Mouse (Mus musculus): ENCODE results near the gene Fat1. TPM values are rescaled to one million over a fixed set of nuclear protein-coding genes. Genes with fewer than 3 reads are reported as not detected.

The Fat1 gene
- polyA plus RNA-seq, 1 experiment, result 54.0 TPM

DNA sequence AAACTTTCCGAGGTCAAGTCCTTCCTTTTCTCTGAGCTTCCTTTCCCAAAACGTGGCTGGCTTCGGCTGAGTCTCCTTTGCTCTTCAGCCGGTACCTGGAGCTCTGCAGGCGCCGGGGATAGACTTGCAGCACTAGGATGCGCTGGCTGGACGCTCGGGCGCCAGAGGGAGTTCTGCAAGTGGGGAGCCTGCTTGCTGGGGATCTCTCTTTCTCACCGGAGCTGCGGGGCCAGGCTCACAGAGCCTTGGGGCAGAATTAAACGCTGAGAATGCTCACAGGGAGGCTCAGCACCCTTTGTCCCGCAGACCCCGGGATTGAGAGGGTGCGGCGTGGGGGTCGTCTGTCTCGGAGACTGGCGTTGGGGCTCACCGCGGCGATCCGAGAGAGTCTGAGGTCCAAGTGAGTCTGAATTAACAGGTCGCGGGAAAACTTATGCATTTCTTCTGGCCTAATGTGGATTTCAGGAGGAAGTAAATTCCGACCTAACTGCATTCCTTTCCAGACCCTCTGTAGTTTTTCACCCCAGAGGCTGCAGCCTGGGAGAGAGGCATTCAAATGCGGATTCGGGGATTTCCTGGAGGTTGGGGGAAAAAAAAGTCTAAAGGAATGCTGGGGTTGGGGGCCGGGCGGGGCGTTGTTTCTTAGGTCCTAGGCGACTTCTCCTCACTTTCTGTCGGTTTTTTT, 2.0 kb downstream of the Fat1 start:
- 1% methylated on average over 34 of the region's 34 CpGs for WGBS
- Histone ChIP-seq H3K27me3 (ENCODE audit: control insufficient read depth, insufficient read depth, low read length) (no peaks in the 10 kb centered on the region), H3K27ac (ENCODE audit: insufficient read depth, low read depth, low read length) (peak overlapping the region; percentile 73), H3K4me3 (ENCODE audit: low read depth, low read length) (peak overlapping the region; percentile 83), H3K4me1 (ENCODE audit: control insufficient read depth, insufficient read depth, insufficient read length, low read length) (peaks cover 10% of the 10 kb centered on the region), H3K36me3 (ENCODE audit: control insufficient read depth, insufficient read depth, low read length) (peaks cover 2% of the 10 kb centered on the region; the same call in 1 of the 2 replicates)
- no peak for TF ChIP-seq POLR2A (IDR thresholded peaks at IDR 0.05; ENCODE audit: low read depth, low read length)
- TF ChIP-seq CTCF (IDR thresholded peaks at IDR 0.05; ENCODE audit: extremely low read depth, insufficient read length, insufficient replicate concordance, low read depth, low read length), result peak; percentile 32; the same call in 1 of the 2 replicates

DNA sequence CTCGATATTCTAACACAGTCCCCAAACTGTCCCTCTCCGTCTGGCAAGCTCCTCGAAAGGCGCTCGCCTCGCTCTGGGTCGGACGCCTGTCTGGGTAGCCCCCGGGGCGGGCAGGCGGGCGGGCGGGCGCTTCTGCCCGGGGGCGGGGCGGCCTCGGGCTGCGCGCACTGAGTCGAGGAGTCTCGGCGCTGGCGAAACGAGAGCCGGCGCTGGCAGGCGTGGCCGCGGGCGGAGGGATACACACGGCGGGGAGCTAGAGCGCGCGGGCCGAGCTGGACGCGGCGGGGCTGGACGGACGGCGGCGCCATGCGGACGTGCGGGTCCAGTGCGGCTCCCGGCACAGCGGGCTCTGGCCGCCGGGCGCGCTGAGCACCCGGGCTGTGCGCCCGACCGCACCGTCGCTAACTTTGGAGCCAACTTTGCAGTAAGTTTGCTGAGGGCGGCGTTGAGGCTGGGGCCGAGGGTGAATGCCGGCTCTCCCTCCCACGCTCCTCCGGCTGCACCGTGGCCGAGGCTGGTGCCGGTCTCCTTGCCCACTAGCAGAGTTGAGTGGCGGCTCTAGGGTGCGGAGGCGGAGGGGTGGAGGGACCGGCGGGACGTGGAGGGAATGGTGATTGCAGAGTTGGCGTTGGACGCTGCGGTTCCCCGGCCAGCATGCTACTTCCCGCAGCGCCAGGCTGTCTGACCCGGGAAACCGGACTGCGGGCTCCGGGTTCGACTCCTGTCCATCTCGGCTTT, 2.8 kb downstream of the Fat1 start:
- Histone ChIP-seq H3K4me3 (ENCODE audit: low read depth, low read length) (peak overlapping the region; percentile 83), H3K4me1 (ENCODE audit: control insufficient read depth, insufficient read depth, insufficient read length, low read length) (peaks cover 10% of the 10 kb centered on the region), H3K27ac (ENCODE audit: insufficient read depth, low read depth, low read length) (peak overlapping the region; percentile 53), H3K27me3 (ENCODE audit: control insufficient read depth, insufficient read depth, low read length) (no peaks in the 10 kb centered on the region), H3K36me3 (ENCODE audit: control insufficient read depth, insufficient read depth, low read length) (peaks cover 2% of the 10 kb centered on the region; the same call in 1 of the 2 replicates)
- TF ChIP-seq POLR2A (IDR thresholded peaks at IDR 0.05; ENCODE audit: low read depth, low read length) (no peak), CTCF (IDR thresholded peaks at IDR 0.05; ENCODE audit: extremely low read depth, insufficient read length, insufficient replicate concordance, low read depth, low read length) (peak; percentile 10; the same call in 1 of the 2 replicates)
- WGBS, result under 1% methylated on average over 85 of the region's 87 CpGs

DNA sequence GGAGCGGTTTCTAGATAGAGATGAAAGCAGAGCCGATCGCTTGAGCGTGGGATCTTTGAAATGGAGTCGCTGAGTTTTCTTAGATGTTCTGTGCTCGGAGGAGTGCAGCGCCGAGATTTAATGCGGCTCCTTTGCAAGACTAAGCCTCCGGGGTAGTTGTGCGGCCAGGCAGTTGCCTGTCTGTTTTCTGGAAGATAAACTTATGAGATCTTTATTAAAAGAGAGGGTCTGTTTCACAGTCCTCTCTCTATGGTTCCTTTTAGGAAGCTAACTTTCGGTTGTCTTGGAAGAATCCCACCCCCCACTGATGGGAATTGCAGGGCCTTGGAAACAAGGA, 3.4 kb downstream of the Fat1 start:
- peak overlapping the region; percentile 83 for H3K4me3 ChIP-seq (ENCODE audit: low read depth, low read length)
- TF ChIP-seq CTCF (IDR thresholded peaks at IDR 0.05; ENCODE audit: extremely low read depth, insufficient read length, insufficient replicate concordance, low read depth, low read length), result no peak
- no peak for TF ChIP-seq POLR2A (IDR thresholded peaks at IDR 0.05; ENCODE audit: low read depth, low read length)
- peaks cover 10% of the 10 kb centered on the region for H3K4me1 ChIP-seq (ENCODE audit: control insufficient read depth, insufficient read depth, insufficient read length, low read length)
- no peaks in the 10 kb centered on the region for H3K27me3 ChIP-seq (ENCODE audit: control insufficient read depth, insufficient read depth, low read length)
- H3K27ac ChIP-seq (ENCODE audit: insufficient read depth, low read depth, low read length), result peak overlapping the region; percentile 53; the same call in 1 of the 2 replicates
- WGBS, result 2% methylated on average over 12 of the region's 12 CpGs
- H3K36me3 ChIP-seq (ENCODE audit: control insufficient read depth, insufficient read depth, low read length), result peaks cover 2% of the 10 kb centered on the region; the same call in 1 of the 2 replicates

DNA sequence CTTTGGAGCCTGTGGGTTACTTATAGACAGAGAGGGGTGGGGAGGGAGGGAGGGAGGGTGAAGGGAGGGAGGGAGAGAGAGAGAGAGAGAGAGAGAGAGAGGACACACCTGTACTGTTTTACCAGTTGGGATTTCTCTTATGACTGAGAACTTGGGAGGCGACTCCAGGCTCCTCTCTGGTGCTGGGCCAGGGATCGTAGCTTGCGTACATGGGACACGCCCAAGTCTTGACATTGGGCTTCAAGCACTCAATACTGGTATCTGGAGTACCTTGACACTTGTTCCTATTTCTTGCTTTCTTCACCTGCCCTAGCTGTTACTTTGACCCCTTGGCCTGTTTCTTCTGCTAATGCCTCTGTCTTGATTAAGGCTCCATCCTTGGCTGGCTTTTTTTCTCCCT, 10.3 kb downstream of the Fat1 start:
- no peak overlapping the region for H3K4me3 ChIP-seq (ENCODE audit: low read depth, low read length)
- no peaks in the 10 kb centered on the region for H3K27me3 ChIP-seq (ENCODE audit: control insufficient read depth, insufficient read depth, low read length)
- H3K4me1 ChIP-seq (ENCODE audit: control insufficient read depth, insufficient read depth, insufficient read length, low read length), result peaks cover 21% of the 10 kb centered on the region
- no peak for TF ChIP-seq POLR2A (IDR thresholded peaks at IDR 0.05; ENCODE audit: low read depth, low read length)
- TF ChIP-seq CTCF (IDR thresholded peaks at IDR 0.05; ENCODE audit: extremely low read depth, insufficient read length, insufficient replicate concordance, low read depth, low read length), result no peak
- peak overlapping the region; percentile 15; the same call in 1 of the 2 replicates for H3K27ac ChIP-seq (ENCODE audit: insufficient read depth, low read depth, low read length)
- WGBS, result 41% methylated on average over 4 of the region's 4 CpGs
- peaks cover 16% of the 10 kb centered on the region for H3K36me3 ChIP-seq (ENCODE audit: control insufficient read depth, insufficient read depth, low read length)

DNA sequence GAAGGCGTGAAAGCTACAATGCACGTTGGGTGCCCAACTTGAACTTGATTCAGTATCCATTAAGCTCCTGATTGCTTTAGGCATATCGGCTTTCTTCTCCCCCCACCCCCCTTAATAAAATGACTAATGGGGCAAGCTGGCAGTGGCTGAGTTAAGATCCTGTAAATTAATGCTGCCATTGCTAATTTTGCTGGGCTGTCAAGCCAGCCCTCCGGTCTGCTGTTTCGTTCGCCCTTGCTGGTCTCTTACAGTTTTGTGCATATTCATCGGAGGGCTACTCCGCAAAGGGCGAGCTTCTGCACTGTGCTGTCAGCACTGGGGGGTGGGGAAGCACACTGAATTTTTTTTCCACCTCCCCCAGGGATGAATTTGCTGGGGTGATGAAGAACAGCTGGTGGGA, 13.3 kb downstream of the Fat1 start:
- H3K4me3 ChIP-seq (ENCODE audit: low read depth, low read length), result no peak overlapping the region
- no peak overlapping the region for H3K27ac ChIP-seq (ENCODE audit: insufficient read depth, low read depth, low read length)
- peaks cover 44% of the 10 kb centered on the region for H3K36me3 ChIP-seq (ENCODE audit: control insufficient read depth, insufficient read depth, low read length)
- H3K4me1 ChIP-seq (ENCODE audit: control insufficient read depth, insufficient read depth, insufficient read length, low read length), result peaks cover 12% of the 10 kb centered on the region; the same call in 1 of the 2 replicates
- TF ChIP-seq CTCF (IDR thresholded peaks at IDR 0.05; ENCODE audit: extremely low read depth, insufficient read length, insufficient replicate concordance, low read depth, low read length) (no peak), POLR2A (IDR thresholded peaks at IDR 0.05; ENCODE audit: low read depth, low read length) (no peak)
- no peaks in the 10 kb centered on the region for H3K27me3 ChIP-seq (ENCODE audit: control insufficient read depth, insufficient read depth, low read length)
- WGBS, result 88% methylated on average over 9 of the region's 9 CpGs

DNA sequence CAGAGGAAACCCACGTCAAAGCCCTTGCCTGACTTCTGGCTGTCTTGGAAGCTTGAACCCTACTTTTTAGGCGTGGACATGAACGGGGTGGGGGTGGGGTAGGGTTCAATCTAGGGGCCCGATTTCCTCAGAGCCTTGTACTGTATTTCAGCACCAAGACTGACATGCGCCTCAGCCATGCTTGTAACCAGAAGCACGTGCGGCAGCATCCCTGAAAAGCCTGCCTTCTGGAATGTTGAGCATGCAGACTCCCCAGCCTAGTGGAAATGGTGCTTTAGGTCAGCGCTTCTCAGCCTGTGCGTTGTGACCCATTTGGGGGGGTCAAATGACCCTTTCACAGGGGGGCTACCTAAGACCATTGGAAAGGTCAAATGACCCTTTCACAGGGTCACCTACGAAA, 25.2 kb downstream of the Fat1 start:
- Histone ChIP-seq H3K36me3 (ENCODE audit: control insufficient read depth, insufficient read depth, low read length) (peaks cover 26% of the 10 kb centered on the region), H3K27me3 (ENCODE audit: control insufficient read depth, insufficient read depth, low read length) (no peaks in the 10 kb centered on the region), H3K4me3 (ENCODE audit: low read depth, low read length) (no peak overlapping the region), H3K4me1 (ENCODE audit: control insufficient read depth, insufficient read depth, insufficient read length, low read length) (peaks cover 29% of the 10 kb centered on the region), H3K27ac (ENCODE audit: insufficient read depth, low read depth, low read length) (no peak overlapping the region)
- TF ChIP-seq CTCF (IDR thresholded peaks at IDR 0.05; ENCODE audit: extremely low read depth, insufficient read length, insufficient replicate concordance, low read depth, low read length) (no peak), POLR2A (IDR thresholded peaks at IDR 0.05; ENCODE audit: low read depth, low read length) (no peak)
- 58% methylated on average over 10 of the region's 10 CpGs for WGBS

DNA sequence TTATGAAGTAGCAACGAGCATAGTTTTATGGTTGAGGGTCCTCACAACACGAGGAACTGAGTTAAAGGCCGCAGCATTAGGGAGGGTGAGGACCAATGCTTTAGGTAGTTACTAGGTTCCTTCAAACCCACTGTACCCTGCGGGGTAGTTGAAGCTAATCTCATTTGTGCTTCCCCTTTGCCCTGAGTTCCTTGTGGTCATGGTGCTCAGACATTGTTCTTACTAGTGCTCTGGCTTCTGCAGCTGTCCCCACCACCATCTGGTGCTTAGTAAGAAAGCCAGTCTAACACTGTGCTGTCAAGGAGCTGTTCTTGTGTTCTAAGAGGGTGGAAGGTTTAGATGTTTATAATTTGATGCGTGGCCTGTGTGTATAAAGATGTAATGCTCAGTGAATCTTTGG, 25.7 kb downstream of the Fat1 start:
- H3K27ac ChIP-seq (ENCODE audit: insufficient read depth, low read depth, low read length), result no peak overlapping the region

More for the DNA sequence above, 25.7 kb downstream of the Fat1 start:
- Histone ChIP-seq H3K36me3 (ENCODE audit: control insufficient read depth, insufficient read depth, low read length) (peaks cover 28% of the 10 kb centered on the region), H3K4me1 (ENCODE audit: control insufficient read depth, insufficient read depth, insufficient read length, low read length) (peaks cover 29% of the 10 kb centered on the region), H3K27me3 (ENCODE audit: control insufficient read depth, insufficient read depth, low read length) (no peaks in the 10 kb centered on the region), H3K4me3 (ENCODE audit: low read depth, low read length) (no peak overlapping the region)
- WGBS, result 68% methylated on average over 5 of the region's 5 CpGs
- TF ChIP-seq POLR2A (IDR thresholded peaks at IDR 0.05; ENCODE audit: low read depth, low read length) (no peak), CTCF (IDR thresholded peaks at IDR 0.05; ENCODE audit: extremely low read depth, insufficient read length, insufficient replicate concordance, low read depth, low read length) (no peak)

Data from small intestine, adult 2 months (tissue).